Mouse (Mus musculus) cerebellum, postnatal 10 days (tissue): ENCODE data around the gene Cd48.
A peak's percentile ranks its signal among the peaks of the same experiment; 100 is the strongest.

Experiments
- DNase-seq, 2 experiments: peaks; one replicate each; pipeline ENCODE4 v3.0.0; 2021; ENCODE audit warnings: mixed read lengths in 2 of 2

The Cd48 gene

DNA sequence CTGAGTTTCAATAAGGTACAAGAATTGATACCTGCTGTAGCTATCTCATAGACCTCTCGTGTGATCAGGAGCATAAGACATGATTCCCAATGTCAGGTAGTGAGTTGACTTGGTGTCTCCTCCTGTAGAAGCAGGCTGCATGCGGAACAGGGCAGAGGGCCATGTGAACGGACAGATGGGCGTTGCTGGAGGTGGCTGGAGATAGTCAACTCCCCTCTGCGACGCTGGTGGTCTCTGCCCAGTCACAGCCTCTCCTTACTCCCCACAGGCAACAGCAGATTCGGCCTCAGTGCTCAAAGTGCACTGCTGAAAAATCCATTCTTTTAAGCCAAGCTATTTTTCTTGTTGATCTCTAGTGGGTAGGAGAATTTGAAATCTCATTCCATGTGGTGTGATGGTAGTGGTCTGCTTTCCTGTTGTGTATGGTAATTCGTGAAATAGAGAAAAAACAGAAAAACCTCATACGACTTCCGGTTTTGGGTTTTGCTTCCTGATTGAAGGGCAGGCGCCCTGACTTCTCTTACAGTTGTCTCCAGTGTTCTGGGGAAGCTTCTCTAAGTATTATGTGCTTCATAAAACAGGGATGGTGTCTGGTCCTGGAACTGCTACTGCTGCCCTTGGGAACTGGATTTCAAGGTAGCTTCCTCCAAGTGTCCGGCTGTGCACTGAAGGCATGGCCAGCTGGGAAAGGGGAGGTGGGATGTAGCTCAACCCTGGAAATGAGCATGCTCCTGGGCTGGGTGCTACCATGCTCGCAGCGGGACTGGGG, at the start of gene Cd48:
Cd48 (plus strand) TSS at position 479 of the 769 bp plus-strand sequence.
- DNase-seq: no peak

DNA sequence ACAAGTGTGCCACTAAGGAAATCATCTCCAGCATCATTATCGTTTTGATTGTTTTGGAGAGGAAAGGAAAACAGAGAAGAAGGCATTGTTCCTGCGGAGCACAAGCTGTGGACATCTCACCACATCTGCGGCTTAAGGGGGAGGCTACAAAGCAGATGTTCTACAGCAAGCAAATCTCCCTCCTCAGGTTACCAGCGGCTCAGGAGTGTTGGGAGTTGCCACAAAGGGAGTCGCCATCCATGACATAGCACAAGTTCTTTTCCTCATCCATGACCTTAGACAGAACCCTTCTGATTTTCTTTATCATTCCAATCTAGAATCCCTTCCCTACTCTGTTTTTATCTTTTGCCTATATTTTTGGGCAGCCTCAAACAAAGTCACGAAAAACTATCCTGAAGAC, 46.1 kb upstream of the Cd48 start:
- DNase-seq: no peak

DNA sequence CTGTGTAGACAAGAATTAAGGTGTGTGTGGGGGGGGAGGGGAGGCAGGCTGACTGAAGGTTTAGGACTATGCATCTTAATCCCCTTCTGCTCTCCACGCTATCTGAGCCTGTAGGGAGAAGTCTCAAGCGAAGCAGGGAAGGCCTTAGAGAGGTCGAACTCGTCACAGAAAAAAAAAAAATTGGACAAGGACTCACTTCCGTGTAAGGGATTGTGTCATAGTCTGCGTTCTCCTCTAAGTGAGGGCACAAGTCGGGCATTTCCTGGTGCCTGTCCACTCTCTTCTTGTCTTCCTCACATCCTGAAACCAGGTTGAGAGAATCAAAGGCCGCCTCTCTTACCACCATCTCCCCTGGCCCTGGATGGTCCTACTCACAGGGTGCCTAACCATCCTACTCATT, 44.7 kb upstream of the Cd48 start:
- DNase-seq: no peak

DNA sequence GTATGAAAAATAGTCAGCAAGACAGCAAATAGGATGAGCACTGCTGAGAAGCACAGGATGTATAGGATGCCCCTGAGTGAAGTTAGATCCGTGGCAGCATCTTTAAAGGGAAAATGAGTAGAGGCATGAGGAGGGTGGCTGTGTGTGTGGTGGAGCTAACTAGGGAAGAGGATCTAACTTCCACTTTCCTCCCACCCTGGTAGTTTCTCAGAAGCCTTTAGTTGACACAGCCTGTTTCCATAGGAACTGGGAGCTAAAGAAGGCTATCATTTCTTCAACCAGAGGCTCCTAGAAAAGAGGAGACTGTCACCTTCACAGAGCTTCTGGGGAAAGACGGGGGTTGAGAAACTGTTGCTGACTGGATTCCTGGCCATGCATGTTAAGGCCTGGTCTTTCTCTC, 43.1 kb upstream of the Cd48 start:
- DNase-seq: no peak

DNA sequence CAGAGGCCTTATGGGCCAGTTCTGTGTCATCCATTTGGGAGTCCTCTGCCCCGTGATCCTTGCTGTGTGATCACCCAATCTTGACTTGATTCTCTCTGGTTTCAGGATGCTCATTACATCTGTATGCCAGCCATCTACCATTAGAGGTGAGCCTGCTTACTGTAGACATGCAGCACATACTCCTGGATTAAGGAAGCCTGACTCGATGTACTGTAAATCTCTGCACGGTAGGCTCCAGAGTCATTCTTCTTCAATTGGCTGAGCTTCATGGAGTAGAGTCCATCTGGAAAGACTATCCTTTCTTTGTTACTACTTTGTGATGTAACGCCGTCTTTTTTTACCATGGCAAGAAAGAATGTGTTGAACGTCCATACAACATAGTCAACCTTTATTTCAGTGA, 41.0 kb upstream of the Cd48 start:
- DNase-seq: no peak

DNA sequence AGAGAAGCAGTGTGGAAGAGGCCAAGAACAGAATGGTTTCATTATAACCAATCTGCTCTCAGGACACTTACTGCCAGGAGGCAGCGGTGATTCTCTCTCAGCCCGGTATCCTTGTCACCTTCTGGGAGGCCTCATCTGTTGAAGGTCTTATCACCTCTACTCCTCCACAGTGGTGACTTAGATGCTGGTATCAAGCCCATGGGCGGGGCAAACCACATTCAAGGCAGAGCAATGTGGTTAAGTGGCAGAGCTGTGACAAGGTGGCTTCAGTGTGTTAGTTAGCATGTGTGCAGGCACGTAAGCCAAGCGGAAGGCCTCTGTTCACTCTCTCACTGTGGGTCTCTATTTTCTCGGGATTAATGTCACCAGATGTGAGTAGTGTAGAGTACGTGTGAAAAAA, 38.2 kb upstream of the Cd48 start:
- no peak for DNase-seq

DNA sequence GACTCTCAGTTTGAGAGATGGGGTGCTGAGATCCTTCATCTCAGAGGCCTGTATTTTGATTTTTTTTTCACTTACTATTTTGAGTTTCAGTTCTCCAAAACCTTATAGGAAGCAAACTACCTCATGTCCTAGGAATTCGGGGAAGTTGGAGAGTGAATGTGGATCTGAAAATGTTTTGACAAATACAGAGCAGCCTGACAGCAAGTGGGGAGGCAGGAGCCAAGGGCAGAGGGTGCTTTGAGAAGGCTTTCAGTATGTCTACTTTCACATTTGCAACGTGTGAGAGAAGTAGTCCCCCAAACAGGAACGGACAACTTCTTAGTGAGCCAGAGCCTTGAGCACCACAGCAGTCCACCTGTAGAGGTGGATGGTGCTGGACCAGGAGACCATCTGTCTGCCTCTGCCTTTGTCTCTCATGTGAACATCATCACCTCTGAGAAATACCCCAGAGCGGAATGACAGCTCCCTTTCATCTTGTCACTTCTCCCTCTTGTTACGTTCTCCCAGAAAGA, 35.3 kb upstream of the Cd48 start:
- DNase-seq: no peak

DNA sequence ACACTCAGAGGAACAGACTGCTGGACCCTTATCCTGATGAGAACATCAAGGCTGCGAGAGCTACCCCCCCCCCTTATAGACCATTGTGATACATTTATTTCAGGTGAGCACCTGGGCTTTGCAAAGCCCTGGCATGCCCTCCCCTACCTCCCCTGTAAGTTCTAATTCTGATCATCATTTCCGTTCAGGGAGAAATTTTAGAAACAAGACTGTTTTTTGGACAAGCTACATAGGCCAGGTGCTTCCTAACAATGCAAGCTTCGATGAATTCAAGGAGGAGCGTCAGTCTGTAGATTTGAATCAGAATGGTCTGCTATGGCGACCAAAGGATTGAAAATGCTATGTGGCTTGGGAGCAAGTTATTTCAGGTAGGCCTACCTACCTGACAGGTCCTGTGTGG, 34.1 kb upstream of the Cd48 start:
- no peak for DNase-seq

DNA sequence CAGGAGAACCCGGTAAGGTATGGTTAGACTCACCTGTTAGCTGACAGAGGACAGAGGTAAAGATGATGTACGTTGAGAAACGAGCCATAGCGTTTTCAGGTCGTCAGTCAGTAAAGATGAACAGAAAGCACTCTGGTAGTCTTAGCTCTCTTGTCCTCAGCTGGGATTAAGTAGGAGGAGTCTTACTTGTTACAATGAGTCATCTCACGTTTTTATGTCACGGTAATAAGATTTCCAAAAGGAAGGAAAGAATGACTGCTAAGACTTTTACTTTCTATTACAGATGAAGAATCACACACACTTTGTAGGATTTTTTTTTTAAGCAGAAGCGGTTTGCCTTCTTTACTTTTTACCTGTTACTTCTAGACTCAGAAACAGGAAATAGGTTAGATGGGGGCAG, 33.0 kb upstream of the Cd48 start:
- DNase-seq: no peak

DNA sequence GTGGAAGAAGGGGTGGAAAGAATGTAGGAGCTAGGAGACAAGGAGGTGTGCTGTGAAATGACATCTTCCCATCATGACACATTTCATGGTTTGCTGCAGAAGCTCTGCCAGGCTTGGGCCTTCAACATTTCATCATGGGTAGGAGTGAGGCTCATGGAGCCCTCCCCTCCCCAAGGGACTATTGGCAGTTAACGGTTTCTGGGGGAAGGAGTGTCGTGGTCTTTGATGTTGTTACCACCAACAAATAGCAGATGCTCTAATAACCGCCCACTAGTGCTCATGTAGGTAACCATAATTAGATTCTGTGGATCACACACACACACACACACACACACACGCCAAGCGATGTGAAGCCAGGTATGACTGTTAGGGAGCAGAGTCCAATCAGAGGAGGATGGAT, 29.1 kb upstream of the Cd48 start, which contains the start of gene Slamf7:
Slamf7 (minus strand) TSS at position 302 of the 400 bp plus-strand sequence.
- no peak for DNase-seq

DNA sequence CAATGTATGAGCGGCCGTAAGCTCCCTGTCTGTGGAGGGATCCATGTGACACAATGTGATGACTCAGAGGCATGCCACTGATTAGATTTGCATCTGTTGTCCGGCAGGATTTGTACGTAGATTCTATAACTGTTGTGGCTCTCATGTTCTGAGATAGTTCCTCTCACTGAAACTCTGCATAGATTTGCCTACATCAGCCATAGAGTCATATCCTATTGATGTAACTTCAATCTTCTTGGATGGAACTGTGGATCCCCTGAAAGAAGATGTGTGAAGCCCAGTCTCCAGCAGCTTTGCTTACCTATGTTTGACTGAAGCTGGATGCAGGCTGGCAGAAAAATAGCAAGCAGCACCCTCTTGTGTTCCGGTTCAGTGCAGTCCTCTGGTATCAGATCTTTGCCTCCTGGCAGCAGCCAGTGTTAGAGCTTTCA, 23.2 kb upstream of the Cd48 start:
- peak in 1 of 2 experiments; percentile 8 for DNase-seq

DNA sequence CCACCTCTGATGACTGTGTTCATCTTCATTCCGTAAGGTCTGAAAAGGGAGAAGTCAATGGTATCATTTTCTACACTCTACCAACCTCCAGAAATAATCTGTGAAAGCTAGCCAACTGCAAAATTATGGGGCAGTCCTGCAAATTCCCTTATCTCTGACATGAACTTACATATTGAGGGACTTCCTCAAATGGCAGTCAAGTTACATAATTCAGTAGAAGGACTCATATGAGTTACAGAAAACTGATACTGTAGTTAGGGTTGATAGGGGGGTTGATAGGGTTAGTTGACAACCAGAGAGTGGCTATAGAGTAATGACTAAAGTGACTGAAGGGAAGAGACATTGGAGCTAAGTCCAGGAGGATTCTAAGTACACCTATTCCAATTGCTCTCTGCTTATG, 21.4 kb upstream of the Cd48 start:
- DNase-seq: no peak

DNA sequence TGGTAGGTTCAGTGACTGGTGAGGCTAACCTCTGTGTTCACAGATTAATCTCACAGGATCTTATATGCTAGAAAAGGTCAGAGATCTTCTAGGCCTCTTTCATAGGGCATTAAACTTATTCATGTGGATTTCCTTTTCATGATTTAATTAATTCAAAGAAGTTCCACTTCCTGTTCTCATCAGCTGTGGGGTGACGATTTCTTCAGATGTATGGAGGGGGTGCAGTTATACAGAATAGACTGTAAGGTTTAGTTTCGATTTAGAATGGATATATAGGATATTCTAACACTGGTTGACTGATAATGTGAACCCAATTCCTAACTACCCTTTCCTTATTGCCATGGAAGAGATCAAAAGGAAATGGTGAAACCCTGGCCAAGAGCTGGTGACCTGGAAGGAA, 20.3 kb upstream of the Cd48 start:
- no peak for DNase-seq

DNA sequence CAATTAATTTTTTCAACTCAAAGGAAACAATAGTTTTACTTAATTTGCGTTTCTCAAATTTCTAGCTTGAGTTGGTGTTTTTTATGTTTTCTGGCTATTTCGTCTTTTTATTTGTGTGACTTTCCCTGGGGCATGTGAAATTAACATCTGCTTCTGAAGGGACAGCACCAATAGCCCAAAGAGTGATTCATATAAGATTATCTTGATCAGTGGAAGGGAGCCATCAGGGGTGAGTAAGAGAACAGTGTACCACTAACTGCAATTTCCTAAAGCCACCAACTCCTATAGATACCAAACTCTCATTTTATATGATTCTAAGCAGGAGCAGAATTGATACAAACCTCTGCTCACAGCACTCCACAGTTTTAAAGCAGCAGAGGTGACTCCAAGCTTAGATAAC, 18.1 kb upstream of the Cd48 start:
- DNase-seq: no peak

DNA sequence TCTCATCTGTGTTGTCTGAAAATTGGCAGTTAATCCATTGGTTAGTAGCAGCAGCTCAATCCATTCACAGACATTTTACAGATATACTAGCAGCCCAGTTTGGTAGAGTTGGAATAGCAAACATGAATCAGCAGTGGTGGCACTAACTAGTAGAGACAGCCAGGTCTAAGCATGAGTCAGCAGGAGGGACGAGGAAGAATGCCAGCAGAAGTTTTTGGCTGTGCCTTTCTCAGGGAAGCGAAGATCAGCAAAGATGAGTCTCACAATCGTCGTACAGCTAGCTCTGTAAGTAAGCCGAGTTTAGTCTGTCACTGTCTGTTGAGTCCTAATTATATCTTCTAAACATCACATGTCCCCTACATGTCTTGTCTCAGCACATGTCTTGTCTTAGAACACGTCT, 15.5 kb upstream of the Cd48 start:
- peak in 1 of 2 experiments; percentile 17 for DNase-seq

DNA sequence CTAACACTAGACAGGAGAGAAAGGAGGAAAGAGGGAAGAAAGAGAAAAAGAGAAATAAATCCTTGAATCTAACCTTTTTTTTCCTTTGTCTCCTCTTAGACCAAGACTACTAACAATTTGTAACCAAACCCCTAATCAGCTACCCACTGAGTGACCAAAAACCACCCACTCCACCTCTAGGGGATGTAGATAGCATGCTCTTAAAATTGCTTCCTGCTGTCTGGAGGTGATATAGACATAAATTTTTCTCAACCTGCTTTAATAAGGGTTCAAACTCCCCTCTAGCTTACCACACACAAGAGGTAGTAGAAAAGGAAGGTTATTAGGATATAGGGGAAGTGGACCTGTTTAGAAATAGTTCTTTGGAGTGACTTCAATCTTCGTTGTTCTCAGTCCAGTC, 14.6 kb upstream of the Cd48 start:
- no peak for DNase-seq

DNA sequence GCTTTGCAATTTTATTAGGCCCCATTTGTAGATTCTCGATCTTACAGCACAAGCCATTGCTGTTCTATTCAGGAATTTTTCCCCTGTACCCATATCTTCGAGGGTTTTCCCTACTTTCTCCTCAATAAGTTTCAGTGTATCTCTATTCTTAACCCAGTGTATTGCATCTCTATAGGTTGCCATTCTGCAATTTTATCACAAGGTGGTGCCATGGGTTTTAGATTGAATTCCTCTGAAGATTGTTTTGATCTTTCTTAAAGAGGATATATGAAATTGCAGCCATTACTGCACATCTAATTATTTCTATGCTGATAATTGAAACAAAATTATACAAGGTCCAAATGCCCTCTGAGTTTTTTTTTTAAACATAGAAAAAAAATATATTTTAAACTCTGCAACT, 9.4 kb upstream of the Cd48 start:
- DNase-seq: peak in 1 of 2 experiments; percentile 39

DNA sequence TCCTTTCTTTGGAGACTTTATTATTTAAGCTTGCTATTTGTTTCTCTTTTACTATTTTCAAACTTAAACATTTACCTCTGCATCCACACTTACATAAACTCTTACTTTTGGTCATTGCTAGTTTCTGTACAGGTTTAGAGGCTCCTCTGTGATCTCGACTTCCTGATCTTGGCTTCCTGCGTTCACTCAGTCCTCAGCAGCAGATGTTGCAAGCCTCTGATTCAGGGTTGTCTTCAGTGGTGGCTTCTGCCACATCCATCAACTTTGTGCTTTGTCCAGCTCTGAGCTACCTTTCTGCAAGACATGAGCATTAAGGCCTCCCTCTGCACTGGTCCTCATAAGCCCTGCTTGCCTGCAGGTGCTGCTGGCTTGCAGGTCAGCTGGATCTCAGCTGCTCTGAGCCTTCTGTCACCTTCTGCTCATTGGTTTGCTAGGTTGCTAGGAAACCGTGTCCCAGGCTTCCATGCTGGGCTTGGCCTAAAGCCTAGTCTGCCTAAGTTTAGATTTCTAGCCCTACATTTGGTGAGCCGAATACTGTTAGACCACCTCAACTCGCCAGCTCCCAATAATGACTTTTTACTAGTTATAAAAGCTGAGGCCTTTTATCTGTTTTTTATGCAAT, 8.8 kb upstream of the Cd48 start:
- DNase-seq: peak; percentile 91 to 92

DNA sequence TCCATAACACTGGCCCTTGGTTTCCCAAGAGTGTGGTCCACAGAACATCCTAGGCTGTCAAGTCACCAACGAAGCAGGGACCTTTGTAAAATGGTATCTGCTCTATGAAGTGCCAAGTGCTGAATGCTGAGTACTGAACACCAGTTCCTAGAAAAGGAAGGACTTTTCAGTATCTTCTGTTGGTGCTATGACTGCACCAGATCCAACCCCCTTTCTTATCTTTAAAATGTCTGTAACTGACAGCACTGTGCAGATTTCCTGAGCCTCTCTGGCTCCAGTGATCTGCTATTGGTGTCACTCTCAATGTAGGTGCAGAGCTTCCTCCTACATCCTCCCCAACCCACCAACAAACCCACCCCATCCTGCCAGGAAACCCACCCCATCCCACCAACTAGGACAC, 7.3 kb upstream of the Cd48 start:
- DNase-seq: no peak

DNA sequence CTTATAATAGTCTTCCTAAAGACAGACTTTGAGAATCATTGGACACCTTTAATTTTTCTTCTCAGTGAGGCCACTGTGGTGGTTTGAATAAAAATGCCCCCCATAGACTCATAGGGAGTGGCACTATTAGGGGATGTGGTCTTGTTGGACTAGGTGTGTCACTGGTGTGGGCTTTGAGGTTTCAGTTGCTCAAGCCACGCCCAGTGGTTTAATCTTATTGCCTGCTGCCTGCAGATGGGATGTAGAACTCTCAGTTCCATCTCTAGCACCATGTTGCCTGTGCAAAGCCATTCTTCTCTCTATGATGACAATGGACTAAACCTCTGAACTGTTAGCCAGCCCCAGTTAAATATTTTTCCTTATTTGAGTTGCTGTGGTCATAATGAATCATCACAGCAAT, 4.1 kb upstream of the Cd48 start:
- no peak for DNase-seq

DNA sequence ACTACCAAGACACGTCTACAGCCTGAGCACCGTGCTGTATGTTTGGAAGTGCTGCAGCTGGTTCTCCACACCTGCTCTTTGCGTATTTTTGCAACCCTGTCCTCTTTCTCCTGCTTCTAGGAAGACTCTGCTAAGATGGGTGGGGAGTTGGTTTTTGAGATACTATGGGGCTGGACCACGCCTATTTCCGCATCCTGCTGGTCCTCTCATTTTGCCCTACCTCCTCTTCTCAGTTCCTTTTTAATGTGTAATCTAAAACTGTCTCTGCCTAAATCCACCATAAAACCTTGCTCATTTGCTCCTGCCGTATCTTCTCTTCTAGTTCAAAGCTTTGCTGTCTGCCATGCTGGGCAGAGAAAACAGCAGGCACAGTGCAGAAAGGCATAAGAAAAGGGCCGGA, 800 bp upstream of the Cd48 start:
- no peak for DNase-seq

DNA sequence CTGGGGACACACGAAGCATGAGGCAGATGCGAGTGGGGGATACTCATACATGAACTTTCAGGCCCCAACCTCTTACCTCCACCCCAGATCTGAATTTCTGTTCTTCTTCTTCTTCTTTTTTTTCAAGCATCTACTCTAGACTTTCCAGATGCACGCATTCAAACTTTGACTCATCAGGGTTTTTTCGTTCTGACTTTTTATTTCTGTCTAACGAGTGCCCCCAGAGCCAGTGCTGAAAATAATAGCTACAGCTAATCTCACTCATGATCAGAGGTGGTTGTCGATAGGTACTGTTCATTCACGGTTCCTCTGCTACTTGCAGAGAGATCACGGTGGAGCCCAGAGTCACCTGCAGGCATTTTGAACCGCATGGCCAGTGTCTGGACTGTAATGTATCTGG, 3.1 kb downstream of the Cd48 start:
- no peak for DNase-seq

DNA sequence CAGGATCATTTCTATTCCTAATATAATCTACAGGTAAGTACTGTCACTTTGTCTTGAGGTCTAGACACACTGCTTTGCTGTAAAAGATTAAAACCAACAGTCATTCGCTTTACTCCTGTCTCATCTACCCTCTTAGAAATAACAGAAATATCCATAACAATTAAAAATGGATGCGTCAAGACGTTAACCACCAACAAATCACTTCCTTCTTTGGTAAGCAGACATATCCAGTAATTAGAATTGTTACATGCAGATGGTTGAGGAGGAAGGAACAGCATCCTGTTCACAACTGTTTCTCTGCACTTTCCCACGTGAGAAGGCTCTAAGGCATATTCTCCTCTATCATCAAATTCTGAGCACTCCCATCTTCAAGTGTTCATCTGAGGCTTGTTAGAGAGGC, 5.5 kb downstream of the Cd48 start:
- no peak for DNase-seq

DNA sequence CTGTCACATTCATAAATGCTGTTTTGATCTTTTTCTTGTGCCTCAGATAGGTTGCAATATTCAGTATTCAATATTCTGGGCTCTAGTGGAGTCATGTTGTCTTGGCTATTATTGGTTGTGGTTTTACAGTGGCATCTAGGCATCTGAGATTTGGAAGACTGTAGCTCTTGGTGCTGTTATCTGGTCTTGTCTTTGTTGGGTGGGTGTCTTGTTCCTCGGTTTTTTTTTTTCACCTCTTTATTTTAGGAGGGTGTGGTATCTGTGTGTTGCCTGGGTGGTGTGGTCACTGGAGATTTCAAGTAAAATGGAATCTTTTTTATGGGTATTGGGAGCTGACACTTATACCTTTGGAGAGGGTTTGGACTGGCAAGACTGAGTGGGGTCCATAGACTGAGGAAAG, 12.1 kb downstream of the Cd48 start:
- DNase-seq: no peak

DNA sequence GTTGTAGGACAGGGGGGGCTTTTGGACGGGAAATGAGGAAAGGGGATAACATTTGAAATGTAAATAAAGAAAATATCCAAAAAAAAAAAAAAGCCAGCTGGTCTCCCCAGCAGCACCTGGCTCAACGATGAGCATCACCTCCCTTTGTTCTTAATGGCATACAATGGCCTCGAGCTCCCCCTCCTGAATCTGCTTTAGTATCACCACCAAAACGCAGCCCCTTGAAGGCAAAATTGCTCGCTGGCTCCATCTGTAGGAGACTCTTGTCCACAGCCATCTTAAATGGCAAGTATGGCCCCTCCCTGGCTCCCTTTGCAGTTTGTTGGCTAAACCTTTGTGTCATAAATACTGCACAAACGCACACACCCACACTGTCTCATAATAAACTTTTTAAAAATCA, 17.2 kb downstream of the Cd48 start:
- DNase-seq: peak; percentile 85
